Mouse (Mus musculus) forebrain, embryonic 11.5 days (tissue): ENCODE measurements around the gene Ptges2. TPM values are rescaled to one million over a fixed set of nuclear protein-coding genes. Genes with fewer than 3 reads are reported as not detected.

ENCODE experiments used
- ATAC-seq: fragments of 200-750 bp; cut with Nextera tagmentation; replicated peaks from 2 replicates; pipeline ENCODE4 v1.8.0; 2017; ENCODE audit warnings: moderate TSS enrichment; ENCODE audit not compliant: low FRiP score
- DNase-seq: peaks from one replicate; pipeline ENCODE4 v3.0.0-alpha.2; 2017; ENCODE audit warnings: low spot score
- H3K27ac ChIP-seq: fragments of 300-500 bp; sonication (generic); 2 replicates; pipeline ENCODE4 v1.5.1; 2014; ENCODE audit warnings: low read depth, low read length
- H3K27me3 ChIP-seq: fragments of 300-500 bp; sonication (generic); 2 replicates; pipeline ENCODE4 v1.6.1; 2014; ENCODE audit warnings: mild to moderate bottlenecking, low read length, mixed read lengths; ENCODE audit not compliant: control insufficient read depth, insufficient read depth
- H3K36me3 ChIP-seq: fragments of 300-500 bp; sonication (generic); 2 replicates; pipeline ENCODE4 v1.6.1; 2014; ENCODE audit warnings: mild to moderate bottlenecking, low read length, moderate library complexity, mixed read lengths; ENCODE audit not compliant: control insufficient read depth, insufficient read depth
- H3K4me1 ChIP-seq: fragments of 300-500 bp; sonication (generic); replicated peaks from 2 replicates; pipeline ENCODE4 v1.6.1; 2014; ENCODE audit warnings: low read length, mixed read lengths; ENCODE audit not compliant: control insufficient read depth, insufficient read depth
- H3K4me2 ChIP-seq: fragments of 300-500 bp; sonication (generic); 2 replicates; pipeline ENCODE4 v1.6.1; 2014; ENCODE audit warnings: low read depth, mild to moderate bottlenecking, low read length, moderate library complexity, mixed read lengths; ENCODE audit not compliant: severe bottlenecking
- H3K4me3 ChIP-seq: fragments of 300-500 bp; sonication (generic); 2 replicates; pipeline ENCODE4 v1.5.1; 2014; ENCODE audit warnings: low read depth, low read length
- H3K9ac ChIP-seq: fragments of 300-500 bp; sonication (generic); 2 replicates; pipeline ENCODE4 v1.6.1; 2014; ENCODE audit warnings: low read length
- H3K9me3 ChIP-seq: fragments of 300-500 bp; sonication (generic); 2 replicates; pipeline ENCODE4 v1.6.1; 2016; ENCODE audit warnings: low read length, mixed read lengths; ENCODE audit not compliant: control insufficient read depth
- WGBS: fragments of 180-500 bp; shearing (Covaris S2); extraction: QIAGEN DNeasy Blood & Tissue Kit; methylation state at CpG from one replicate; pipeline ENCODE4 v1.1.7; 2014; 5-methylcytosine and 5-hydroxymethylcytosine counted together
- polyA plus RNA-seq: library from polyadenylated mRNA; unstranded; fragments of >200 nt; fragmentation: Nextera tagmentation; extraction: Ambion mirVana; gene quantifications from 2 replicates; pipeline ENCODE4 v1.2.1, GENCODE M21; 2014

Gene Ptges2
- polyA plus RNA-seq, 1 experiment from 2014 or later, result 28.0 TPM

DNA sequence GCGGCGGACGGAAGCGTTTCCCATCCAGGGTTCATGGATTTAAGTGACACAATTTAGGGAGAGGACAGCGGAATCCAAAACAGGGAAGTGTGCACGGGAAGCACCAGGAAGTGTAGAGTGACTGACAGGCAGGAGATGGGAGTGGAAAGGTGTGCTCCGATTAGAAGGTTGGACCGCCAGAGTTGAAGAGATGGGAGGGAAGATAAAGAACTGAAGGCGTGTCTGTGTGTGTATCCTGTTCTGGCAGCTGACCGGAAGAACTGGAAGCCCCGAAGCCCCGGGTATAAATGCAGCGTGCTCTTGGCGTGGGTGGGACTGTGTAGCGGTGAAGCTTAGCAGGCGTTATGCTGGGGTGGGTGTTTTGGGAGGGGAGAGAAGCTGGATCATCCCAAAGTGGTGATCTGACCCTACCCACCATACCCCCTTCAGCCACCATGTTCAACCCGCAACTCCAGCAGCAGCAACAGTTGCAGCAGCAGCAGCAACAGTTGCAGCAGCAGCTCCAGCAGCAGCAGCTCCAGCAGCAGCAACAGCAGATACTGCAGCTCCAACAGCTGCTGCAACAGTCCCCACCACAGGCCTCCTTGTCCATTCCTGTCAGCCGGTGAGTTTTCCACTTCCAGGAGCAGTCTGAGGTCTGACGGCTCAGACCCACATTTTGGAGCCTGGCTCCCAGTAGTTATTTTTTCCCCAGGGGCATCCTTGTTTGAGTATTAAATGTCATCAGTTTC lies 32.2 kb upstream of the Ptges2 start:
- Histone ChIP-seq H3K9me3 (no peaks in the 10 kb centered on the region), H3K4me2 (peak overlapping the region; percentile 82), H3K27me3 (peaks cover 5% of the 10 kb centered on the region), H3K4me3 (peak overlapping the region; percentile 81), H3K4me1 (peaks cover 5% of the 10 kb centered on the region), H3K27ac (peak overlapping the region; percentile 75), H3K36me3 (no peaks in the 10 kb centered on the region; the same call in 1 of the 2 replicates), H3K9ac (peak overlapping the region; percentile 93)
- ATAC-seq (peak; percentile 39; the same call in 1 of the 2 replicates), DNase-seq (no peak)
- WGBS, result 13% methylated on average over 19 of the region's 19 CpGs

DNA sequence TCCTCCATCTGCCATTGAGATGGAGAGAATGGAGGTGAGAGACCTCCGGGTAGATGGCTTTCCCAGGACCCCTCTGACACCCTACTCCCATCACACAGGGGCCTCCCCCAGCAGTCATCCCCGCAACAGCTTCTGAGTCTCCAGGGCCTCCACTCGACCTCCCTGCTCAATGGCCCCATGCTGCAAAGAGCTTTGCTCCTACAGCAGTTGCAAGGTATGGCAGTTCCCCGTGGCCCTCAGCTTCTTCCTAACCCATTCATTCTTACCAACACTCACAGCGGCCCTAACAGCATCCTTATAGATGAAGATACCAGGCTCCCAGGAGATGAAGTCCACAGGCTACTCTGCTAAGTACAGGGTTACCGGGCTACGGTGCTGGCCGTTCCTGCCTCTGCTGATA lies 31.6 kb upstream of the Ptges2 start:
- 87% methylated on average over 8 of the region's 8 CpGs for WGBS
- Histone ChIP-seq H3K9ac (0 out of 2 replicates have a peak overlapping the region, but pooled peaks have one; percentile 93), H3K9me3 (no peaks in the 10 kb centered on the region), H3K4me2 (no peak overlapping the region; the same call in 1 of the 2 replicates), H3K36me3 (no peaks in the 10 kb centered on the region; the same call in 1 of the 2 replicates), H3K27me3 (peaks cover 5% of the 10 kb centered on the region), H3K27ac (no peak overlapping the region), H3K4me1 (peaks cover 5% of the 10 kb centered on the region), H3K4me3 (peak overlapping the region; percentile 81)
- ATAC-seq (no peak), DNase-seq (no peak)

GRCm38 (mm10) chr2:32367315-32367714 lies 28.4 kb upstream of the Ptges2 start:
- H3K36me3 ChIP-seq, result peaks cover 11% of the 10 kb centered on the region
- 97% methylated on average over 5 of the region's 5 CpGs for WGBS
- no peak overlapping the region for H3K9ac ChIP-seq
- no peaks in the 10 kb centered on the region for H3K9me3 ChIP-seq
- ATAC-seq (no peak), DNase-seq (no peak)
- H3K4me2 ChIP-seq, result no peak overlapping the region
- H3K4me3 ChIP-seq, result no peak overlapping the region
- no peaks in the 10 kb centered on the region for H3K27me3 ChIP-seq
- no peak overlapping the region for H3K27ac ChIP-seq
- H3K4me1 ChIP-seq, result peaks cover 5% of the 10 kb centered on the region

DNA sequence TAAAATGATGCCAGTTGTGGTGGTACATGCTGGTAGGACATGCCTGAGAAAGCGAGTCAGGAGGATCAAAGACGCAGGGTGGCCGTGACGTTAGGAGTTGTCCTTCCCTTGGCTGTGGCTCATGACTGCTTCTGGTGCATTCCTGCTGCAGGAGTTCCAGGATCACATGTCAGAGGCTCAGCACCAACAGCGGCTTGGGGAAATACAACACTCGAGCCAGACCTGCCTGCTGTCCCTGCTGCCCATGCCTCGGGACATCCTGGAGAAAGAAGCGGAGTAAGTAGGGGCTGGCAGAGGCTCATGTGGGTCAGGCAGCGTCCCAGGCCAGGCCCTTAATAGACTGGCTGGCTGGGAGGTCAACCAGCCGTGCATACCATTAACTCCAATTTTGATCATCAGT lies 21.5 kb upstream of the Ptges2 start:
- WGBS, result 88% methylated on average over 10 of the region's 10 CpGs
- H3K4me3 ChIP-seq, result no peak overlapping the region
- H3K27ac ChIP-seq, result no peak overlapping the region
- DNase-seq (no peak), ATAC-seq (no peak)
- H3K27me3 ChIP-seq, result no peaks in the 10 kb centered on the region
- peaks cover 19% of the 10 kb centered on the region for H3K36me3 ChIP-seq
- H3K9me3 ChIP-seq, result no peaks in the 10 kb centered on the region
- H3K9ac ChIP-seq, result no peak overlapping the region
- H3K4me2 ChIP-seq, result no peak overlapping the region
- no peaks in the 10 kb centered on the region for H3K4me1 ChIP-seq

GRCm38 (mm10) chr2:32375317-32375940 lies 20.3 kb upstream of the Ptges2 start:
- Histone ChIP-seq H3K27ac (no peak overlapping the region), H3K9ac (no peak overlapping the region), H3K4me3 (no peak overlapping the region), H3K4me1 (no peaks in the 10 kb centered on the region), H3K4me2 (no peak overlapping the region), H3K36me3 (peaks cover 14% of the 10 kb centered on the region), H3K27me3 (no peaks in the 10 kb centered on the region), H3K9me3 (no peaks in the 10 kb centered on the region)
- ATAC-seq (no peak), DNase-seq (no peak)
- WGBS, result 93% methylated on average over 13 of the region's 13 CpGs

DNA sequence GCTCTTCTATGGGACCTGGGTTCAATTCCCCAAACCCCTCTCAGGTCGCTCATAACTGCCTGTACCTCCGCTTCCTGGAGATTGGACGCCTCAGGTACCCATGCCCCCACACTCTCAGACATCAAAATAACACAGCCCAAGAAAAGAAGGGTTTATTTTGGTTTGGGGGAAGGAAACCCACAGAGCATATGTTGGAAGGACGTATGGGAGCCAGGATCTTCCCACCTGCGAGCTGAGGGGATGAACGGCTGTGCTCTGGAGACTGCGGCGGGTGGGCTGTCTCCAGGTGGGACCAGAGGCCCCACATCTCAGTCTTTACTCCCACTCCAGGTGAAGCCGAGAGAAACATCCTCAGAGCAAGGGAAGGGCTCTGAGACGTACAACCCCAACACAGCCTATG lies 18.7 kb upstream of the Ptges2 start:
- no peak overlapping the region for H3K27ac ChIP-seq
- WGBS, result 94% methylated on average over 10 of the region's 10 CpGs
- DNase-seq (no peak), ATAC-seq (no peak)
- no peak overlapping the region for H3K4me3 ChIP-seq
- H3K4me2 ChIP-seq, result no peak overlapping the region
- H3K9me3 ChIP-seq, result no peaks in the 10 kb centered on the region
- H3K27me3 ChIP-seq, result no peaks in the 10 kb centered on the region
- H3K9ac ChIP-seq, result no peak overlapping the region
- H3K36me3 ChIP-seq, result peaks cover 12% of the 10 kb centered on the region
- H3K4me1 ChIP-seq, result peaks cover 4% of the 10 kb centered on the region

DNA sequence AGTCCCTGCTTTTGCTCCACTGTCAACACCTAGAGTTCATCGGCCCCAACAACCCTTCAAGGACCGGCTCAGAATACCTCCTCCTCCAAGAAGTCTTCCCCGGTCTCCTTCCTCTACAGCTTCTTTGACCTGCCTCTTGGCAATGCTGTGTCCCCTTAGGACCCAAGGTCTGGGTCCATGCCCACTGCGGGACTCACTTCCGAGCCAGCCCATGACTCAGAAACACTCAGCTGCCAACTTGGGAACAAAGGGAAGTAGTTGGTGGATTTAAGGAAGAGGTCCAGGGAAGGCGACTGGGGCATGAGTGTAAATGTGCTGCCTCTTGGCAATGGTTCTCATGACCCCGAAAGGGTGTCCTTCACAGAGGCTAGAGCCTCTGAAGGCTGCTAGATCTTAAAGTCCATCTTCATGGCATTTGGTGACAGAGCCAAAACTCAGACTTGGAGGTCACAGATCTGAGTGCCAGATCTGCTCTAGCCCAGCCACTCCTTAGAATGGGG lies 15.6 kb upstream of the Ptges2 start:
- no peak overlapping the region for H3K4me3 ChIP-seq
- H3K27ac ChIP-seq, result no peak overlapping the region
- 88% methylated on average over 7 of the region's 7 CpGs for WGBS
- ATAC-seq (no peak), DNase-seq (no peak)
- H3K27me3 ChIP-seq, result no peaks in the 10 kb centered on the region
- no peak overlapping the region for H3K9ac ChIP-seq
- H3K4me2 ChIP-seq, result no peak overlapping the region
- peaks cover 6% of the 10 kb centered on the region for H3K4me1 ChIP-seq
- H3K9me3 ChIP-seq, result no peaks in the 10 kb centered on the region
- H3K36me3 ChIP-seq, result peaks cover 7% of the 10 kb centered on the region

GRCm38 (mm10) chr2:32381141-32381774 lies 14.4 kb upstream of the Ptges2 start:
- 2% methylated on average over 27 of the region's 27 CpGs for WGBS
- ATAC-seq (peak; percentile 54), DNase-seq (no peak)
- no peaks in the 10 kb centered on the region for H3K9me3 ChIP-seq
- no peaks in the 10 kb centered on the region for H3K27me3 ChIP-seq
- H3K4me3 ChIP-seq, result peak overlapping the region; percentile 61
- H3K4me1 ChIP-seq, result peaks cover 6% of the 10 kb centered on the region
- H3K9ac ChIP-seq, result peak overlapping the region; percentile 39
- peaks cover 7% of the 10 kb centered on the region; the same call in 1 of the 2 replicates for H3K36me3 ChIP-seq
- H3K4me2 ChIP-seq, result peak overlapping the region; percentile 76
- no peak overlapping the region for H3K27ac ChIP-seq
